Mouse (Mus musculus): ENCODE results near the gene Pnpla7. TPM values are rescaled to one million over a fixed set of nuclear protein-coding genes. Genes with fewer than 3 reads are reported as not detected.

Gene Pnpla7
- polyA plus RNA-seq, 1 experiment = 11.0 TPM

Other genes with a start within 250 kb of the Pnpla7 start
- gene Cacna1b, start 212.9 kb upstream of the Pnpla7 start, polyA plus RNA-seq (2012; rRNA removed) = 2.1 and 4.2 TPM in 2 replicates
- 39.0 and 47.1 TPM in 2 replicates for gene Ehmt1, start 56.4 kb upstream of the Pnpla7 start, polyA plus RNA-seq (2012; rRNA removed)
- 175 and 179 TPM in 2 replicates for gene Arrdc1, start 40.8 kb upstream of the Pnpla7 start, polyA plus RNA-seq (2012; rRNA removed)
- 10.7 and 12.0 TPM in 2 replicates for gene Zmynd19, start 26.2 kb upstream of the Pnpla7 start, polyA plus RNA-seq (2012; rRNA removed)
- gene Dph7, start 13.6 kb upstream of the Pnpla7 start, polyA plus RNA-seq (2012; rRNA removed) = 10.0 and 10.8 TPM in 2 replicates
- gene Mrpl41, start 935 bp upstream of the Pnpla7 start, polyA plus RNA-seq (2012; rRNA removed) = 37.5 and 39.9 TPM in 2 replicates
- 48.7 and 62.3 TPM in 2 replicates for gene Nsmf, start 78.3 kb downstream of the Pnpla7 start, polyA plus RNA-seq (2012; rRNA removed)
- gene Entpd8, start 104.3 kb downstream of the Pnpla7 start, polyA plus RNA-seq (2012; rRNA removed) = 176 and 274 TPM in 2 replicates
- 39.3 and 46.9 TPM in 2 replicates for gene Noxa1, start 119.1 kb downstream of the Pnpla7 start, polyA plus RNA-seq (2012; rRNA removed)
- 23.6 and 24.9 TPM in 2 replicates for gene Nrarp, start 204.7 kb downstream of the Pnpla7 start, polyA plus RNA-seq (2012; rRNA removed)
- gene Tor4a, start 220.9 kb downstream of the Pnpla7 start, polyA plus RNA-seq (2012; rRNA removed) = 22.7 and 31.7 TPM in 2 replicates
- gene Nelfb, start 235.5 kb downstream of the Pnpla7 start, polyA plus RNA-seq (2012; rRNA removed) = 60.9 and 89.7 TPM in 2 replicates
- gene Stpg3, start 238.6 kb downstream of the Pnpla7 start, polyA plus RNA-seq (2012; rRNA removed) = not detected in 2 replicates
- not detected in 2 replicates for gene Fam166a, start 242.7 kb downstream of the Pnpla7 start, polyA plus RNA-seq (2012; rRNA removed)
- 937 and 978 TPM in 2 replicates for gene Tubb4b, start 248.7 kb downstream of the Pnpla7 start, polyA plus RNA-seq (2012; rRNA removed)